8 mouse cellular contexts compared by ENCODE assay signal in the genomic region with DNA sequence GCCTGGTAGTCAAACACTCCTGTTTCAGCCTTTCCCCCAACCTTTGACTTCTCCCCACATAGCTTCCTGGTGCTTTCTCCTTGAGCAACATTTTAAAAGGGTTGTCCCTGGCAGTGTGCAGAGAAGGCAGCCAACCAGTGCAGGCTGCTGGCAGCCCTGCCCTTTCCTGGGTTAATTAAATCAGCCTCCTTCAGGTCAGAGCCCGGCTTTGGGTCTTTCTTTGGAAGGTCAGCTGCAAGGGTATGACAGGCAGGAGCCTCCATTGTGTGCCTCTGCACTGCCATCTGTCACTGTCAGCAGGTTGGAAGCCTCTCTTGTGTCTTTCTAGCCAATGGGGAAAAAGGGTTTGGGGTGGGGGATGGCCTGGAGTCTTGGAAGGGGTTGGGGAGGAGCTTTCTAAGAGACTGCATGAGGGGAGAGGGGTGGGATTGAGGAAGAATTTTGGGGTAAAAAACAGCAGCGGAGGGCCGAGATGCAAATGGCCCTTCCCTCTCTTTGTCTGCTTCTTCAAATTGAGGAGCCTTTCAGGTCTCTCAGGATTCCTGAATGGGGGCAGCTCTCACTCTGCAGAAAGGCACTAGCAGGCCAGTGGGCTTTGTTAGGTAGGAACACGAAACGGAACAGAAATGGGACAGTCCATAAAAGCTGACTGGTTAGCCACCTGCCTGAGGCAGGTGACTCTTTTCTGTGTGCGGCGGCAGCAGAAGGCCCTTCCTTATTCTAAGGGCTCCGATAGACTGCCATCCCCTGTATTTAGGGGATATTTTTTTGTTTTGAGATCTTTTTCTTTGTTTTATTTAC. TPM values are rescaled to one million over a fixed set of nuclear protein-coding genes. Genes with fewer than 3 reads are reported as not detected.
DNase-seq lines count a peak whose midpoint lies in the region; ATAC-seq and TF ChIP-seq lines count a peak whose summit lies in the region.

No protein-coding gene starts in this region.

- H3K27me3 ChIP-seq in forebrain, embryonic 13.5 days: no peaks in the 10 kb centered on the region
- H3K27me3 ChIP-seq in midbrain, embryonic 10.5 days (ENCODE audit: low read depth, poor library complexity, severe bottlenecking): no peaks in the 10 kb centered on the region

- peak overlapping the region; percentile 56 for H3K4me2 ChIP-seq in forebrain, embryonic 13.5 days

- H3K36me3 ChIP-seq in forebrain, embryonic 13.5 days (ENCODE audit: poor library complexity, severe bottlenecking): 0 out of 2 replicates have a peak, but pooled peaks cover 2% of the 10 kb centered on the region
- peaks cover 3% of the 10 kb centered on the region; the same call in 1 of the 2 replicates for H3K36me3 ChIP-seq in midbrain, embryonic 10.5 days

- WGBS in bone marrow, adult 2 months: 31% methylated on average over 8 of the region's 8 CpGs
- 3% methylated on average over 8 of the region's 8 CpGs for WGBS in forebrain, embryonic 13.5 days
- WGBS in midbrain, embryonic 10.5 days: 17% methylated on average over 8 of the region's 8 CpGs

- no peak for TF ChIP-seq CTCF in bone marrow, adult 2 months (IDR thresholded peaks at IDR 0.05; ENCODE audit: control insufficient read depth, insufficient read depth, low read length)

- peak; percentile 2 to 10 for DNase-seq in B cell, adult 2 months
- DNase-seq in kidney, postnatal 10 days: peak; percentile 56
- DNase-seq in midbrain, embryonic 10.5 days (ENCODE audit: low spot score): peak; percentile 93
- DNase-seq in urinary bladder, adult 2 months (ENCODE audit: low spot score): no peak
- DNase-seq in right cerebral cortex, adult 18-20 months: no peak

- H3K4me3 ChIP-seq in bone marrow, adult 2 months (replicated peaks; ENCODE audit: control insufficient read depth, low read depth, low read length): no peak overlapping the region
- H3K4me3 ChIP-seq in forebrain, embryonic 13.5 days: peak overlapping the region; percentile 16; the same call in 1 of the 2 replicates
- H3K4me3 ChIP-seq in midbrain, embryonic 10.5 days: peak overlapping the region; percentile 44

- H3K9ac ChIP-seq in forebrain, embryonic 13.5 days: peak overlapping the region; percentile 69

- ATAC-seq in forebrain, embryonic 13.5 days: peak; percentile 87
- no peak for ATAC-seq in erythroid progenitor cell, adult 5-6 weeks (replicated peaks; ENCODE audit: low FRiP score, poor library complexity, severe bottlenecking)

- no peaks in the 10 kb centered on the region; the same call in 1 of the 2 replicates for H3K4me1 ChIP-seq in bone marrow, adult 2 months (ENCODE audit: control insufficient read depth, insufficient read depth, low read length)
- peaks cover 95% of the 10 kb centered on the region for H3K4me1 ChIP-seq in forebrain, embryonic 13.5 days
- peaks cover 99% of the 10 kb centered on the region for H3K4me1 ChIP-seq in midbrain, embryonic 10.5 days

- no peaks in the 10 kb centered on the region for H3K9me3 ChIP-seq in forebrain, embryonic 13.5 days (replicated peaks)
- H3K9me3 ChIP-seq in midbrain, embryonic 10.5 days (replicated peaks): no peaks in the 10 kb centered on the region

- TF ChIP-seq POLR2A in bone marrow, adult 2 months (IDR thresholded peaks at IDR 0.05; ENCODE audit: borderline replicate concordance, control insufficient read depth, low read depth, low read length): no peak

- peak overlapping the region; percentile 78; the same call in 1 of the 2 replicates for H3K27ac ChIP-seq in bone marrow, adult 2 months (ENCODE audit: control insufficient read depth, insufficient read depth, low read depth, low read length, poor library complexity)
- H3K27ac ChIP-seq in forebrain, embryonic 13.5 days: peak overlapping the region; percentile 99
- H3K27ac ChIP-seq in midbrain, embryonic 10.5 days (replicated peaks): peak overlapping the region; percentile 98

RNA-seq across cellular contexts. Expression of gene Cemip2, which starts 6.4 kb away (rescaled TPM):
- 1.8 and 6.9 TPM in 2 replicates for polyA plus RNA-seq in bone marrow, adult 2 months (2011; ENCODE audit: insufficient read depth, insufficient read length, low replicate concordance, missing spikeins)
- polyA plus RNA-seq in forebrain, embryonic 13.5 days (2015; fragmentation: Nextera tagmentation; extraction: Ambion mirVana): 54.2 and 61.3 TPM in 2 replicates
- polyA plus RNA-seq in midbrain, embryonic 10.5 days (2016; fragmentation: Nextera tagmentation; extraction: Ambion mirVana): 71.2 and 91.2 TPM in 2 replicates
- 4.5 and 5.5 TPM in 2 replicates for polyA plus RNA-seq in urinary bladder, adult 2 months (2012; rRNA removed)
- 1.7 and 2.2 TPM in 2 replicates for total RNA-seq in erythroid progenitor cell, adult 5-6 weeks (2015; ENCODE audit: low replicate concordance)
- total RNA-seq in erythroid progenitor cell, adult 5-6 weeks (2017; ENCODE audit: low replicate concordance): 3.3 and 3.8 TPM in 2 replicates

Comparison
In these comparisons a context has a peak if more than half of its experiments do, and no peak if none do; other contexts are left out.
1. DNase-seq: peak in B cell, adult 2 months (2 of 2), kidney, postnatal 10 days (single experiment) and midbrain, embryonic 10.5 days (single experiment); none in urinary bladder, adult 2 months (single experiment) and right cerebral cortex, adult 18-20 months (single experiment).
2. Peak in every context shown above with its lines, with median percentiles within 50 percentile points of each other: H3K27ac ChIP-seq.